Mouse (Mus musculus) bone marrow, adult 2 months (tissue): ENCODE measurements around the gene Kat2b.
A peak's percentile ranks its signal among the peaks of the same experiment; 100 is the strongest.

Source experiments
- CTCF ChIP-seq: fragments of 200-500 bp; IDR thresholded peaks from 2 replicates; pipeline ENCODE4 v1.5.1; 2011; ENCODE audit warnings: low read length, control low read depth; ENCODE audit not compliant: control insufficient read depth, insufficient read depth
- POLR2A ChIP-seq: fragments of 200-500 bp; IDR thresholded peaks from 2 replicates; pipeline ENCODE4 v1.6.1; 2011; ENCODE audit warnings: low read depth, mild to moderate bottlenecking, control low read depth, low read length, borderline replicate concordance; ENCODE audit not compliant: control insufficient read depth

GRCm38 (mm10) chr17:53568118-53568517, 1.5 kb downstream of the Kat2b start:
- no peak for TF ChIP-seq CTCF
- TF ChIP-seq POLR2A, result peak; percentile 83; the same call in 1 of the 2 replicates
